Comparison of ENCODE assay signal across 9 mouse cellular contexts in genomic region chr19:57362586-57362985, GRCm38 (mm10). TPM values are rescaled to one million over a fixed set of nuclear protein-coding genes. Genes with fewer than 3 reads are reported as not detected.
DNase-seq lines count a peak whose midpoint lies in the region; ATAC-seq and TF ChIP-seq lines count a peak whose summit lies in the region.
"Had no signal": no experiment of that assay in that cellular context is flagged by ENCODE, and none has a peak within 500 bp of the region (broad histone marks: within the 10 kb centered on the region; RNA-seq: fewer than 3 reads in every experiment).

No protein-coding gene starts in this region.

- H3K79me2 ChIP-seq in myocyte (ENCODE audit: control insufficient read depth, insufficient read depth), result peaks cover 80% of the 10 kb centered on the region

- H3K4me3 ChIP-seq in kidney, embryonic 15.5 days (replicated peaks), result peak overlapping the region; percentile 85
- H3K4me3 ChIP-seq in hindbrain, embryonic 15.5 days, result peak overlapping the region; percentile 14
- H3K4me3 ChIP-seq in myocyte, result peak overlapping the region; percentile 60

- H3ac ChIP-seq in myocyte (ENCODE audit: control insufficient read depth, insufficient read length), result no peak overlapping the region

- no peaks in the 10 kb centered on the region for H3K9me3 ChIP-seq in kidney, embryonic 15.5 days (replicated peaks)
- no peaks in the 10 kb centered on the region for H3K9me3 ChIP-seq in hindbrain, embryonic 15.5 days

- no peaks in the 10 kb centered on the region for H3K27me3 ChIP-seq in kidney, embryonic 15.5 days
- no peaks in the 10 kb centered on the region for H3K27me3 ChIP-seq in hindbrain, embryonic 15.5 days
- H3K27me3 ChIP-seq in myocyte (ENCODE audit: control insufficient read depth, insufficient read depth, insufficient read length), result no peaks in the 10 kb centered on the region

- H3K9ac ChIP-seq in kidney, embryonic 15.5 days, result peak overlapping the region; percentile 2; the same call in 1 of the 2 replicates
- H3K9ac ChIP-seq in hindbrain, embryonic 15.5 days, result peak overlapping the region; percentile 9

- peak overlapping the region; percentile 79 for H3K4me2 ChIP-seq in kidney, embryonic 15.5 days
- peak overlapping the region; percentile 54 for H3K4me2 ChIP-seq in hindbrain, embryonic 15.5 days
- H3K4me2 ChIP-seq in myocyte (ENCODE audit: low read depth), result peak overlapping the region; percentile 97

- H3K4me1 ChIP-seq in kidney, embryonic 15.5 days, result peaks cover 70% of the 10 kb centered on the region
- peaks cover 74% of the 10 kb centered on the region for H3K4me1 ChIP-seq in hindbrain, embryonic 15.5 days (replicated peaks)

- DNase-seq in kidney, adult 11 months, result no peak
- peak; percentile 33 to 42 for DNase-seq in cerebellum, postnatal 25 days
- no peak for DNase-seq in thymus, postnatal 10 days (ENCODE audit: low spot score in 2 of 2)
- no peak for DNase-seq in ovary, postnatal 14 days (ENCODE audit: low spot score)
- no peak for DNase-seq in frontal cortex, adult 2 months (ENCODE audit: extremely low spot score in 1 of 2, low spot score in 1 of 2)

- H3K27ac ChIP-seq in kidney, embryonic 15.5 days, result peak overlapping the region; percentile 62; the same call in 1 of the 2 replicates
- H3K27ac ChIP-seq in hindbrain, embryonic 15.5 days (replicated peaks), result no peak overlapping the region
- H3K27ac ChIP-seq: macrophage had no signal

- no peak for TF ChIP-seq POLR2A in myocyte (IDR thresholded peaks at IDR 0.05; ENCODE audit: insufficient read length, low read depth)

- WGBS in kidney, embryonic 15.5 days, result 23% methylated on average over 5 of the region's 5 CpGs
- WGBS in hindbrain, embryonic 15.5 days, result 39% methylated on average over 5 of the region's 5 CpGs

- ATAC-seq in kidney, embryonic 15.5 days (replicated peaks; ENCODE audit: low FRiP score), result no peak
- ATAC-seq in hindbrain, embryonic 15.5 days (ENCODE audit: low FRiP score, low read depth), result no peak

- H3K36me3 ChIP-seq in kidney, embryonic 15.5 days, result peaks cover 3% of the 10 kb centered on the region; the same call in 1 of the 2 replicates
- no peaks in the 10 kb centered on the region for H3K36me3 ChIP-seq in hindbrain, embryonic 15.5 days
- H3K36me3 ChIP-seq in myocyte (ENCODE audit: control insufficient read depth, insufficient read depth), result no peaks in the 10 kb centered on the region

TF ChIP-seq in myocyte, 11 proteins besides CTCF, POLR2A, EP300 and RAD21:
- TF ChIP-seq MYOG (IDR thresholded peaks at IDR 0.05; ENCODE audit: control insufficient read depth in 1 of 3, insufficient read depth in 1 of 3, insufficient read length in 2 of 3, low read depth in 2 of 3) (no peak), E2F4 (IDR thresholded peaks at IDR 0.05; ENCODE audit: insufficient read depth) (no peak), REST (IDR thresholded peaks at IDR 0.05; ENCODE audit: insufficient read depth, insufficient read length) (no peak), USF1 (IDR thresholded peaks at IDR 0.05; ENCODE audit: low read depth) (no peak), TCF12 (IDR thresholded peaks at IDR 0.05; ENCODE audit: insufficient read depth, poor library complexity, severe bottlenecking) (no peak), MAX (IDR thresholded peaks at IDR 0.05; ENCODE audit: low read depth) (no peak), MYOD1 (IDR thresholded peaks at IDR 0.05; ENCODE audit: control insufficient read depth in 1 of 3, insufficient read length in 2 of 3, low read depth in 2 of 3) (no peak), POLR2AphosphoS2 (IDR thresholded peaks at IDR 0.05; ENCODE audit: insufficient read length, low read depth) (no peak), SRF (IDR thresholded peaks at IDR 0.05; ENCODE audit: control insufficient read depth, insufficient read length, low read depth) (no peak), CEBPB (IDR thresholded peaks at IDR 0.05; ENCODE audit: insufficient read depth, poor library complexity, severe bottlenecking) (no peak), TCF3 (IDR thresholded peaks at IDR 0.05; ENCODE audit: insufficient read length, low read depth) (no peak)

RNA-seq across cellular contexts. Expression of gene Fam160b1, which starts 2.1 kb away (rescaled TPM):
- 12.6 and 14.1 TPM in 2 replicates for polyA plus RNA-seq in kidney, embryonic 15.5 days (2015; fragmentation: Nextera tagmentation; extraction: Ambion mirVana)
- polyA plus RNA-seq in hindbrain, embryonic 15.5 days (2015; fragmentation: Nextera tagmentation; extraction: Ambion mirVana), result 12.1 and 12.7 TPM in 2 replicates
- polyA plus RNA-seq in myocyte (2012; fragmentation: generic; extraction: Trizol), result 7.1 TPM
- 17.0 and 18.3 TPM in 2 replicates for polyA plus RNA-seq in frontal cortex, adult 2 months (2012; rRNA removed)

RNA-seq across cellular contexts. Expression of gene Ablim1, which starts 47.9 kb away (rescaled TPM):
- polyA plus RNA-seq in kidney, embryonic 15.5 days (2015; fragmentation: Nextera tagmentation; extraction: Ambion mirVana), result 35.2 and 35.8 TPM in 2 replicates
- polyA plus RNA-seq in hindbrain, embryonic 15.5 days (2015; fragmentation: Nextera tagmentation; extraction: Ambion mirVana), result 56.9 and 63.2 TPM in 2 replicates
- polyA plus RNA-seq in myocyte (2012; fragmentation: generic; extraction: Trizol), result 29.9 TPM
- polyA plus RNA-seq in frontal cortex, adult 2 months (2012; rRNA removed), result 54.2 and 56.0 TPM in 2 replicates

Comparison
In these comparisons a context has a peak if more than half of its experiments do, and no peak if none do; other contexts are left out.
1. H3K4me3 ChIP-seq: peak in every context shown above with its lines; median percentile 85 in kidney, embryonic 15.5 days; 60 in myocyte; 14 in hindbrain, embryonic 15.5 days.
2. DNase-seq: peak in cerebellum, postnatal 25 days (2 of 2); none in kidney, adult 11 months (single experiment), thymus, postnatal 10 days (0 of 2), ovary, postnatal 14 days (single experiment) and frontal cortex, adult 2 months (0 of 2).
3. Peak in every context shown above with its lines, with median percentiles within 50 percentile points of each other: H3K4me2 ChIP-seq.